Mouse (Mus musculus): Measurements from ENCODE around the gene Rbm5.

- TF ChIP-seq CTCF (IDR thresholded peaks at IDR 0.05; ENCODE audit: low read depth, low read length) (no peak), POLR2A (IDR thresholded peaks at IDR 0.05; ENCODE audit: borderline replicate concordance, low read depth, low read length) (no peak)
Measured at GRCm38 (mm10) chr9:107791714-107792113, 20.9 kb upstream of the Rbm5 start.

All from bone marrow macrophage, adult 2 months (primary cell).